Mouse (Mus musculus) olfactory bulb, adult 2 months (tissue): ENCODE results near the gene Olfr301.

Source experiments
- CTCF ChIP-seq: fragments of 200-500 bp; IDR thresholded peaks from 2 replicates; pipeline ENCODE4 v1.5.1; 2012; ENCODE audit warnings: low read depth, mild to moderate bottlenecking, low read length, moderate library complexity; ENCODE audit not compliant: insufficient read depth
- POLR2A ChIP-seq: fragments of 200-500 bp; IDR thresholded peaks from 2 replicates; pipeline ENCODE4 v1.6.1; 2012; ENCODE audit warnings: mild to moderate bottlenecking, low read depth, low read length, moderate library complexity; ENCODE audit not compliant: insufficient read depth

DNA sequence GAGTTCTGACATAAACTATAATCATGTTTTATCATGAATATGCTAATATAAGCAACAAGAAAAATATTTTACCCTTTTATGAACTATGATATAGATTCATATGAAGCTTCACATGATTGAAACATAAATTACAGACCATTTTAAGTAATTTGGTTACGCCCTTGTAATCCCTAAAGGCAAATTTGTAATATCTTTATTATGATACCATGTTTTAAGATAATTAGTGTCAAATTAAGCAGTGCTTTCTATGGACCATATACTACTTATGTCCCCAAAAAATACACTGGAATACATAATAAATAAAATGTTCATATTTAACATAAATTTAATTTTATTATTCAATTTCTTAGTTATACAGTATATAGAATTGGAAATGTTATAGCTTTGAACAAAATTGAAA is 36.8 kb upstream of the Olfr301 start, which contains the start of gene Olfr305:
- TF ChIP-seq CTCF (no peak), POLR2A (no peak)
